Mouse (Mus musculus): Measurements from ENCODE around the gene Pld3. TPM values are rescaled to one million over a fixed set of nuclear protein-coding genes. Genes with fewer than 3 reads are reported as not detected.
A peak's percentile ranks its signal among the peaks of the same experiment; 100 is the strongest.

Gene Pld3
- polyA plus RNA-seq, 1 experiment: 19.1 TPM

DNA sequence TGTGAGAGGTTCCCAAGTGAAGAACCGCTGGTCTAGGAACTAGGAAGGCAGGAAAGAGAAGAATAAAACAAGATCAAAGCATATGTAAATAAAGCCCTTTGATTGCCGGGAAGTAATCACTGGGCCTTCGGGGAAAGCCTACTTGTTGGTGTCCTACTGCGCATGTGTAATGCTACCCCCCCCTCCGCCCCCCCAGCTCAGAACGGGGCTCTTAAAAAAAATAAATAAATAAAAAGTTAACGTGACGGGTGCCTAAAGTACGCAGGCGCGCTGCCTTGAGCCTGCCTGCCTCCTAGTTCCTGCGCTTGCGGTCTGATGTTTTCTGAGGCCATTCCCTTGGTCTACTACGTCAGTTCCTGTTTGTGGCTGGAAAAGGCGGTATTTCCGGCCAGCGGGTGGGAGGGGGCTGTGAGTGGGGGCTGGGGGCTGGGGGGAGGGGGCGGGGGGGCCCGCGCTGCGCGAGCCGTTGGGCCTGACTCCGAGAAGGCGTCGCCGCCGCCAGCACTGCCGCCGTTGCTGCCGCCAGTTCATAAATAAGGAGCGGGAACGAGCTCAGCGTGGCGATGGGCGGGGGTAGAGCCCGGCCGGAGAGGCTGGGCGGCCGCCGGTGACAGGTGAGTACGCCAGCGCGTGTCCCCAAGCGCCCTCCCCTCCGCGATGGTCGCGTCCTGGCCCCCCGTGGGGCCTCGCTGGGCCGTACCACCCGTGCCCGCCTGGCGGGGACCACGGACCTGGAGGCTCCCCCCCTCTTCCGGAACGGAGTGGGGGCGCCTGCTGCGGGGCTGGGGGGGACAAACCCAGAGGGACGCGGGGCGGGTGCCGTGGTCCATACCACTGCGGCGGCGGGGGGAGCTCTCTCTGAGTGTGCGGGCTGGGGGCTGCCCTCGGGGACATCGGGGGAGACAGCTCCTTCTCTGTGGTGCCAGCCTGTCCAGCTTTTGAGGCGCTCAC is 38.5 kb upstream of the Pld3 start, which contains the start of gene Akt2:
TSS of gene Akt2 (plus strand) at position 287 of the 951 bp plus-strand sequence.
- Histone ChIP-seq H3K27me3 (ENCODE audit: control insufficient read depth) (no peaks in the 10 kb centered on the region), H3K4me1 (ENCODE audit: control insufficient read depth) (peaks cover 51% of the 10 kb centered on the region), H3K4me3 (replicated peaks) (peak within 1 kb of the TSS; percentile 93), H3K36me3 (ENCODE audit: control insufficient read depth) (peaks cover 38% of the 10 kb centered on the region), H3K9me3 (ENCODE audit: control insufficient read depth, low read length) (no peaks in the 10 kb centered on the region)
- TF ChIP-seq GATA1 (IDR thresholded peaks at IDR 0.05; ENCODE audit: low read length) (no peak), TAL1 (IDR thresholded peaks at IDR 0.05; ENCODE audit: low read length) (no peak)

DNA sequence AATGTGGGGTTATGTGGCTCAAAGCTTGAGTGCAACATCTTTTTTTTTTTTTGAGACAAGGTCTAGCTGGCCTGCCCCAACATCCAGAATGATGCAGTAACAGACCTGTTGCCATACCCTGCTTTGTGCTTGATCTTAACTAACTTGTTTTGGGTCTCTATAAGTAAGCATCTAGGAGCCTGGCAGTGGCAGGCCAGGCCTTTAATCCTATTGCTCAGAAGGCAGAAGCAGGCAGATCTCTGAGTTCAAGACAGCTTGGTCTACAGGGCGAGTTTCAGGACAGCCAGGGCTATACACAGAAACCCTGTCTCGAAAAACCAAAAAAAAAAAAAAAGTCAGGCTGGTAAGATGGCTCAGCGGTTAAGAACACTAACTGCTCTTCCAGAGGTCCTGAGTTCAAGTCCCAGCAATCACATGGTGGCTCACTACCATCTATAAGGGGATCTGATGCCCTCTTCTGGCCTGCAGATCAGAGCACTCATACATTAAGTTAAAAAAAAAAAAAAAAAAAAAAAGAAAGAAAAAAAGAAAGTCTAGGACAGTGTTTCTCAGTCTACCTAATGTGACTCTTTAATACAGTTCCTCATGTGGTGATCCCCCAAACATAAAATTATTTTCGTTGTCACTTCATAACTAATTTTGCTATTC is 37.7 kb upstream of the Pld3 start:
- Histone ChIP-seq H3K36me3 (ENCODE audit: control insufficient read depth) (peaks cover 30% of the 10 kb centered on the region), H3K4me1 (ENCODE audit: control insufficient read depth) (peaks cover 42% of the 10 kb centered on the region), H3K9me3 (ENCODE audit: control insufficient read depth, low read length) (no peaks in the 10 kb centered on the region), H3K4me3 (replicated peaks) (peak overlapping the region; percentile 93), H3K27me3 (ENCODE audit: control insufficient read depth) (no peaks in the 10 kb centered on the region)
- TF ChIP-seq TAL1 (IDR thresholded peaks at IDR 0.05; ENCODE audit: low read length): no peak
- TF ChIP-seq GATA1 (IDR thresholded peaks at IDR 0.05; ENCODE audit: low read length): no peak

DNA sequence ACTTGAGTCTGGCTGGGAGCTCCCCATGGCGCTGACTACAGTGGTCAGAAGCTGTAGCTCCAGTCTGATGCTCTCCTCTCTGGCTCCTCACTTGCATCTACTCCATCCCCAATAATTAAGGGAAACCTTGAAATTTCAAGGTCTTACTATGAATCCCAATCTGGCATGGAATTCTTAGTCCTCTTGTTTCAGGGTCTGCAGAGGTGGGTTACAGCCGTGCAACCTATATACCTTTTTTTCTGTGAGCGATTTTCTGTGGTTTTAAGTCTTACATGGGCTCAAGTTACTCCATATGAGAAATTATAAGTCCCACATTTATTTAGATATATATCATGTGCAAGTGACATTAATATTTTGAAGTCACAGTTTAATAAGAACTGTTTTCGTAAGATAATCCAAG is 37.1 kb upstream of the Pld3 start:
- no peak overlapping the region for H3K4me3 ChIP-seq (replicated peaks)
- no peaks in the 10 kb centered on the region for H3K9me3 ChIP-seq (ENCODE audit: control insufficient read depth, low read length)
- peaks cover 31% of the 10 kb centered on the region for H3K36me3 ChIP-seq (ENCODE audit: control insufficient read depth)
- peaks cover 36% of the 10 kb centered on the region for H3K4me1 ChIP-seq (ENCODE audit: control insufficient read depth)
- TF ChIP-seq TAL1 (IDR thresholded peaks at IDR 0.05; ENCODE audit: low read length): no peak
- no peak for TF ChIP-seq GATA1 (IDR thresholded peaks at IDR 0.05; ENCODE audit: low read length)
- H3K27me3 ChIP-seq (ENCODE audit: control insufficient read depth): no peaks in the 10 kb centered on the region

DNA sequence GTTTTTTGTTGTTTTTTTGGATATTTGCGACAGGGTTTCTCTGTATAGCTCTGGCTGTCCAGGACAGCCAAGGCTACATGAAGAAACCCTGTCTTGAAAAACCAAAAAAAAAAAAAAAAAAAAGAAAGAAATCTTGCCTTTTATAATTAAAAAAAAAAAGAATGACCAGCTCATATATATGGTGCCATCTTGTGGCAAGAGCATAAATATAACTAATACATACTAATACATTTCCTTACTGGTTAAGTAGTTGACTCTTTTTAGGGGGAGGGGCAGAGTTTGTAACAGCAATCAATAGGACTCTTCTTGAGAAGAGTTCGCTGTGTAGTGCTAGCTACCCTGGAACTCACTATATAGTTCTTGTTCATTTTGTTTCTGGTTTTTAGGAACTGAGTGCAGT is 34.7 kb upstream of the Pld3 start:
- Histone ChIP-seq H3K9me3 (ENCODE audit: control insufficient read depth, low read length) (no peaks in the 10 kb centered on the region), H3K27me3 (ENCODE audit: control insufficient read depth) (no peaks in the 10 kb centered on the region), H3K4me3 (replicated peaks) (no peak overlapping the region), H3K4me1 (ENCODE audit: control insufficient read depth) (peaks cover 13% of the 10 kb centered on the region), H3K36me3 (ENCODE audit: control insufficient read depth) (peaks cover 28% of the 10 kb centered on the region)
- TF ChIP-seq GATA1 (IDR thresholded peaks at IDR 0.05; ENCODE audit: low read length): no peak

DNA sequence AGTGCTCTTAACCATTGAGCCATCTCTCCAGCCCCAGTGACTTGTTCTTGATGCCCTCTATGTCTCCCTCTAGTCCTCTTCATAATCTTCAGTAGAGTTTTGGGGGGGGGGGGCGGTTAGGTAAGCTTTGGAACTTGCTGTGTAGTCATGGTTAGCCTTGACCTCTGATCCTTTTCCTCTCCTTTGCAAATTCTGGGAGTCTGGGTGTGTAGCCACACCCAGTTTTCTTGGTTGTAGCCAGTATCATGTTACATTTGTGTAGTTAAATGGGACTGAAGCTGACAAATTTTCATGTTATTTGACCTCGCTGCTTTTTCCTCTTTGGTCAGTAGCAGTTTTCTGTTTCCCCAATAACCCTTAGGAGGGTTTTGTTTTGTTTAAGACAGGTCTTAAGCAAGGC is 33.8 kb upstream of the Pld3 start:
- peaks cover 37% of the 10 kb centered on the region for H3K36me3 ChIP-seq (ENCODE audit: control insufficient read depth)
- no peaks in the 10 kb centered on the region for H3K27me3 ChIP-seq (ENCODE audit: control insufficient read depth)
- TF ChIP-seq GATA1 (IDR thresholded peaks at IDR 0.05; ENCODE audit: low read length): no peak
- TF ChIP-seq TAL1 (IDR thresholded peaks at IDR 0.05; ENCODE audit: low read length): no peak
- peaks cover 5% of the 10 kb centered on the region for H3K4me1 ChIP-seq (ENCODE audit: control insufficient read depth)
- no peak overlapping the region for H3K4me3 ChIP-seq (replicated peaks)
- H3K9me3 ChIP-seq (ENCODE audit: control insufficient read depth, low read length): no peaks in the 10 kb centered on the region

DNA sequence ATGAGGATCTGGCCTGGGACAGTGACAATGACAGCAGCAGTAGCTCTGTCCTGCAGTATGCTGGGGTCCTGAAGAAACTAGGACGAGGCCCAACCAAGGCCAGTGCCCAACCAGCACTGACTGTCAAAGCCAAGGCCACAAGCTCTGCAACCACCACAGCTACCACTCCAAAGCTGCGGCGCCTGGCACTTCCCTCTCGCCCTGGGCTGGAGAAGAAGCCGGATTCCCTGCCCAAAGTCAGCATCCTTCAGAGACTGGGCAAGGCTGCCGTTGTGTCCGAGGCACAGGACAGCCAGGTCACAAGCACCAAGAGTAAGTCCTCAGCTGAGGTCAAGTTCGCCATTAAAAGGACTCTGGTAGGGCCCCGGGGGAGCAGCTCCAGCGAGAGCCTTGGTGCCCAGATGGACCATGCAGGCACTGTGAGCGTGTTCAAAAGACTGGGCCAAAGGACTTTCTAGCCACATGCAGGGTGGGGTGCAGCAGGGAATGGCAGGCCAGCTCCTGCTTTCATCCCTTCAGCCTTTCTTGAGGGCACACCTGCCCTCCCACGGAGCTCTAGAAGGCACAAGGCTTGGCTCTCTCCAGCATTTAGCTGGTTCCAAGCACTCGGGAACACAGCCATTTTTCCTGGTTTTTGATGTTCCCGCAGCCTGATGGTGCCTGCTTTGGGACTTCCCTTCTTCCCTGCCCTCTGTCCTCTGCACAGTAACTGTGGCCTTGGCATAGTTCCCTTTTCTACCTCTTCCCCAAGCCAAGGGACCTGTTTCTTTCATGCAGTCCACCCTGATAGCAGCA is 27.6 kb upstream of the Pld3 start:
- Histone ChIP-seq H3K36me3 (ENCODE audit: control insufficient read depth) (peaks cover 93% of the 10 kb centered on the region), H3K9me3 (ENCODE audit: control insufficient read depth, low read length) (no peaks in the 10 kb centered on the region)
- TF ChIP-seq TAL1 (IDR thresholded peaks at IDR 0.05; ENCODE audit: low read length) (no peak), GATA1 (IDR thresholded peaks at IDR 0.05; ENCODE audit: low read length) (no peak)

DNA sequence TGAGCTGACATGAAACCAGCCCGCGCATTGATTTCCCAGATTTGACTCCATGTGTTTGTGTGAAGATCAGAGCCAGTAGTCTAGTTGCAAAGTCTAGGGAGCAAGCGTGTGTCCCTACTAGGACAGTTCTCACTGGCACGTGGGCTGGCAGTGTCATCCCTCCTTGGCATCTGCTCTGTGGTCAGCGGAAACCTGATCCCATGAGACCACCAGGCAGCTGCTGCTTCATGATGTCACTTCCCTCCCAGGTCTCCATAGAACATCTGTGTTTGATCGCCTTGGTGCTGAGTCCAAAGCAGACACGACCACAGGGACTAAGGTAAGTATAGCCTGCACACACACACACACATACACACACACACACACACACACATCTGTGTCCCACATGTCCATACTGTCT is 25.4 kb upstream of the Pld3 start:
- H3K4me3 ChIP-seq (replicated peaks): no peak overlapping the region
- peaks cover 96% of the 10 kb centered on the region for H3K36me3 ChIP-seq (ENCODE audit: control insufficient read depth)
- H3K4me1 ChIP-seq (ENCODE audit: control insufficient read depth): no peaks in the 10 kb centered on the region
- H3K27me3 ChIP-seq (ENCODE audit: control insufficient read depth): no peaks in the 10 kb centered on the region
- TF ChIP-seq GATA1 (IDR thresholded peaks at IDR 0.05; ENCODE audit: low read length): no peak
- no peak for TF ChIP-seq TAL1 (IDR thresholded peaks at IDR 0.05; ENCODE audit: low read length)
- no peaks in the 10 kb centered on the region for H3K9me3 ChIP-seq (ENCODE audit: control insufficient read depth, low read length)

More for the DNA sequence above, 27.6 kb upstream of the Pld3 start:
- Histone ChIP-seq H3K27me3 (ENCODE audit: control insufficient read depth) (no peaks in the 10 kb centered on the region), H3K4me1 (ENCODE audit: control insufficient read depth) (no peaks in the 10 kb centered on the region), H3K4me3 (replicated peaks) (no peak overlapping the region)

DNA sequence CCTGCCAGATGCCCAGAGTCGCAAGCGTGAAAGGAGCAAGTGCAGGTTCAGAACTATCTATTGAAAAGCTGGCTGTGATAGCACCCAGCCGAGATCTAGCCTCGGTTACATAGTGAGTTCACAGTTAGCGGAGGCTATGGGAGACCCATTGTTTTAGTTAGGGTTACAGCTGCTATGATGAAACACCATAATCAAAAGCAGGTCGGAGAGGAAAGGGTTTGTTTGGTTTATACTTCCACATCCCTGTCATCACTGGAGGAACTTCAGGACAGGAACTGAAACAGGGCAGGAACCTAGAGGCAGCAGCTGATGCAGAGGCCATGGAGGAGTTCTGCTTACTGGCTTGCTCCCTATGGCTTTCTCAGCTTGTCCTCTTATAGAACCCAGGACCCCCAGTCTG is 24.6 kb upstream of the Pld3 start:
- Histone ChIP-seq H3K4me1 (ENCODE audit: control insufficient read depth) (no peaks in the 10 kb centered on the region), H3K36me3 (ENCODE audit: control insufficient read depth) (peaks cover 93% of the 10 kb centered on the region), H3K4me3 (replicated peaks) (no peak overlapping the region), H3K27me3 (ENCODE audit: control insufficient read depth) (no peaks in the 10 kb centered on the region), H3K9me3 (ENCODE audit: control insufficient read depth, low read length) (no peaks in the 10 kb centered on the region)
- TF ChIP-seq GATA1 (IDR thresholded peaks at IDR 0.05; ENCODE audit: low read length): no peak
- TF ChIP-seq TAL1 (IDR thresholded peaks at IDR 0.05; ENCODE audit: low read length): no peak

DNA sequence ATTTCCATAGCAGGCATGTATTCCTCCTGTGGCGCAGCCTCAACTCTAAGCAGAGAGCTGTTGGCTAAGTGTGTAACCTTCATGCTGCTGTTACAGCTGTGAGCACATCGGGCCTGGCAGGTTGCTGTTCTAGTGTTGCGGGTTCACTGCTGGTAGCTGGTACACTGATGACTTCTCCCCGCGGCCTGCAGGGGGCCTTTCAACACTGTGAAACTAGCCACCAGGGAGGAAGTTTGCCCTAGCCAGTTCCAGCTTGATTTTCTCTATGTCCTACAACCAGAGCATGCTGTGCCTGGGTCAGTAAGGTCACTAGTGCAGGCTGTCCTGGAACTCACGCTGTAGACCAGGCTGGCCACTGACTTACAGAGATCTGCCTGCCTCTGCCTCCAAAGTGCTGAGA is 23.9 kb upstream of the Pld3 start:
- Histone ChIP-seq H3K4me1 (ENCODE audit: control insufficient read depth) (peaks cover 3% of the 10 kb centered on the region), H3K9me3 (ENCODE audit: control insufficient read depth, low read length) (no peaks in the 10 kb centered on the region), H3K4me3 (replicated peaks) (no peak overlapping the region), H3K36me3 (ENCODE audit: control insufficient read depth) (peaks cover 93% of the 10 kb centered on the region), H3K27me3 (ENCODE audit: control insufficient read depth) (no peaks in the 10 kb centered on the region)
- TF ChIP-seq TAL1 (IDR thresholded peaks at IDR 0.05; ENCODE audit: low read length) (no peak), GATA1 (IDR thresholded peaks at IDR 0.05; ENCODE audit: low read length) (no peak)

Data from erythroblast, embryonic 14.5 days (primary cell).